Mouse (Mus musculus) lung, embryonic 14.5 days (tissue): Measurements from ENCODE around the gene Deup1. TPM values are rescaled to one million over a fixed set of nuclear protein-coding genes. Genes with fewer than 3 reads are reported as not detected.

Experiments used
- ATAC-seq: fragments of 200-750 bp; cut with Nextera tagmentation; 2 replicates; pipeline ENCODE4 v1.8.0; 2017; ENCODE audit warnings: mild to moderate bottlenecking, moderate TSS enrichment, moderate library complexity; ENCODE audit not compliant: insufficient read depth
- DNase-seq: peaks from one replicate; pipeline ENCODE4 v3.0.0-alpha.2; 2015
- H3K27ac ChIP-seq: fragments of 300-500 bp; sonication (generic); 2 replicates; pipeline ENCODE4 v1.5.1; 2014; ENCODE audit warnings: low read depth, mild to moderate bottlenecking, moderate library complexity
- H3K27me3 ChIP-seq: fragments of 300-500 bp; sonication (generic); 2 replicates; pipeline ENCODE4 v1.6.1; 2014; ENCODE audit warnings: low read length, control low read depth; ENCODE audit not compliant: insufficient read depth
- H3K36me3 ChIP-seq: fragments of 300-500 bp; sonication (generic); 2 replicates; pipeline ENCODE4 v1.6.1; 2014; ENCODE audit warnings: control low read depth; ENCODE audit not compliant: insufficient read depth
- H3K4me1 ChIP-seq: fragments of 300-500 bp; sonication (generic); 2 replicates; pipeline ENCODE4 v1.6.1; 2014; ENCODE audit warnings: antibody characterized with exemption, control low read depth; ENCODE audit not compliant: insufficient read depth
- H3K4me2 ChIP-seq: fragments of 300-500 bp; sonication (generic); 2 replicates; pipeline ENCODE4 v1.6.1; 2014; ENCODE audit warnings: mild to moderate bottlenecking
- H3K4me3 ChIP-seq: fragments of 300-500 bp; sonication (generic); 2 replicates; pipeline ENCODE4 v1.5.1; 2014; ENCODE audit warnings: low read depth, low read length
- H3K9ac ChIP-seq: fragments of 300-500 bp; sonication (generic); 2 replicates; pipeline ENCODE4 v1.6.1; 2014
- H3K9me3 ChIP-seq: fragments of 300-500 bp; sonication (generic); 2 replicates; pipeline ENCODE4 v1.6.1; 2016; ENCODE audit warnings: low read depth, low read length, control low read depth
- CTCF ChIP-seq: IDR thresholded peaks from 2 replicates; pipeline ENCODE4 v1.5.1; 2016; ENCODE audit warnings: antibody characterized with exemption, low read depth
- WGBS: fragments of 180-500 bp; shearing (Covaris S2); extraction: QIAGEN DNeasy Blood & Tissue Kit; methylation state at CpG from one replicate; pipeline ENCODE4 v1.1.7; 2014; 5-methylcytosine and 5-hydroxymethylcytosine counted together
- polyA plus RNA-seq: library from polyadenylated mRNA; unstranded; fragments of >200 nt; fragmentation: Nextera tagmentation; extraction: Ambion mirVana; gene quantifications from 2 replicates; pipeline ENCODE4 v1.2.1, GENCODE M21; 2014

Gene Deup1
- polyA plus RNA-seq, 1 experiment from 2014 or later, result 1.1 TPM

GRCm38 (mm10) chr9:15525246-15525645 is 102.5 kb downstream of the Deup1 start:
- DNase-seq, result peak; percentile 58
- H3K27me3 ChIP-seq, result no peaks in the 10 kb centered on the region
- peak; percentile 63 for ATAC-seq
- H3K9me3 ChIP-seq, result no peaks in the 10 kb centered on the region
- peaks cover 54% of the 10 kb centered on the region; the same call in 1 of the 2 replicates for H3K4me1 ChIP-seq
- no peak overlapping the region for H3K4me3 ChIP-seq
- TF ChIP-seq CTCF, result no peak
- H3K4me2 ChIP-seq, result peak overlapping the region; percentile 23
- WGBS, result 22% methylated on average over 8 of the region's 8 CpGs
- no peaks in the 10 kb centered on the region for H3K36me3 ChIP-seq
- no peak overlapping the region for H3K9ac ChIP-seq
- peak overlapping the region; percentile 60 for H3K27ac ChIP-seq

GRCm38 (mm10) chr9:15523646-15524045 is 104.1 kb downstream of the Deup1 start:
- no peaks in the 10 kb centered on the region for H3K9me3 ChIP-seq
- H3K4me2 ChIP-seq, result no peak overlapping the region
- WGBS, result 85% methylated on average over 6 of the region's 6 CpGs
- DNase-seq (no peak), ATAC-seq (no peak)
- no peak overlapping the region for H3K9ac ChIP-seq
- no peaks in the 10 kb centered on the region for H3K36me3 ChIP-seq
- no peaks in the 10 kb centered on the region for H3K27me3 ChIP-seq
- TF ChIP-seq CTCF, result no peak
- H3K4me1 ChIP-seq, result peaks cover 42% of the 10 kb centered on the region; the same call in 1 of the 2 replicates
- H3K4me3 ChIP-seq, result no peak overlapping the region
- H3K27ac ChIP-seq, result no peak overlapping the region

GRCm38 (mm10) chr9:15522887-15523286 is 104.8 kb downstream of the Deup1 start:
- H3K9ac ChIP-seq, result no peak overlapping the region
- peaks cover 35% of the 10 kb centered on the region; the same call in 1 of the 2 replicates for H3K4me1 ChIP-seq
- WGBS, result 53% methylated on average over 5 of the region's 5 CpGs

GRCm38 (mm10) chr9:15522348-15522747 is 105.4 kb downstream of the Deup1 start:
- Histone ChIP-seq H3K36me3 (no peaks in the 10 kb centered on the region), H3K4me2 (no peak overlapping the region), H3K27me3 (no peaks in the 10 kb centered on the region), H3K4me1 (peaks cover 29% of the 10 kb centered on the region; the same call in 1 of the 2 replicates), H3K9me3 (no peaks in the 10 kb centered on the region), H3K9ac (no peak overlapping the region), H3K4me3 (no peak overlapping the region), H3K27ac (no peak overlapping the region)
- WGBS, result 89% methylated on average over 10 of the region's 10 CpGs
- no peak for ATAC-seq
- TF ChIP-seq CTCF, result no peak
- DNase-seq, result no peak

More at GRCm38 (mm10) chr9:15522887-15523286, 104.8 kb downstream of the Deup1 start:
- no peak for DNase-seq
- H3K9me3 ChIP-seq, result no peaks in the 10 kb centered on the region
- no peak for TF ChIP-seq CTCF
- no peak for ATAC-seq
- no peak overlapping the region for H3K4me3 ChIP-seq
- H3K27ac ChIP-seq, result peak overlapping the region; percentile 32
- H3K4me2 ChIP-seq, result no peak overlapping the region
- no peaks in the 10 kb centered on the region for H3K27me3 ChIP-seq
- H3K36me3 ChIP-seq, result no peaks in the 10 kb centered on the region

- no peak overlapping the region for H3K4me2 ChIP-seq
- 76% methylated on average over 4 of the region's 4 CpGs for WGBS
- no peak overlapping the region for H3K9ac ChIP-seq
- ATAC-seq (no peak), DNase-seq (no peak)
- H3K27me3 ChIP-seq, result no peaks in the 10 kb centered on the region
- H3K9me3 ChIP-seq, result no peaks in the 10 kb centered on the region
- no peaks in the 10 kb centered on the region for H3K36me3 ChIP-seq
- no peak for TF ChIP-seq CTCF
- no peak overlapping the region for H3K27ac ChIP-seq
- no peaks in the 10 kb centered on the region for H3K4me1 ChIP-seq
- no peak overlapping the region for H3K4me3 ChIP-seq
These were observed 109.8 kb downstream of the Deup1 start for GRCm38 (mm10) chr9:15517979-15518378.

- no peak overlapping the region for H3K4me3 ChIP-seq
- no peaks in the 10 kb centered on the region for H3K27me3 ChIP-seq
- no peak for DNase-seq
- no peaks in the 10 kb centered on the region for H3K9me3 ChIP-seq
- no peak overlapping the region for H3K27ac ChIP-seq
- H3K36me3 ChIP-seq, result no peaks in the 10 kb centered on the region
- WGBS, result 72% methylated on average over 2 of the region's 2 CpGs
- no peak overlapping the region for H3K4me2 ChIP-seq
- H3K9ac ChIP-seq, result no peak overlapping the region
- no peak for ATAC-seq
- TF ChIP-seq CTCF, result no peak
- no peaks in the 10 kb centered on the region for H3K4me1 ChIP-seq
These were observed 111.7 kb downstream of the Deup1 start for GRCm38 (mm10) chr9:15516007-15516406.

GRCm38 (mm10) chr9:15512918-15513317 is 114.8 kb downstream of the Deup1 start:
- ATAC-seq, result peak; percentile 33; the same call in 1 of the 2 replicates

More at GRCm38 (mm10) chr9:15512918-15513317, 114.8 kb downstream of the Deup1 start:
- 32% methylated on average over 7 of the region's 7 CpGs for WGBS
- no peak overlapping the region for H3K4me2 ChIP-seq
- H3K4me3 ChIP-seq, result no peak overlapping the region
- TF ChIP-seq CTCF, result no peak
- H3K27me3 ChIP-seq, result no peaks in the 10 kb centered on the region
- no peaks in the 10 kb centered on the region for H3K36me3 ChIP-seq
- no peak for DNase-seq
- H3K9ac ChIP-seq, result no peak overlapping the region
- H3K9me3 ChIP-seq, result no peaks in the 10 kb centered on the region
- H3K4me1 ChIP-seq, result peaks cover 3% of the 10 kb centered on the region
- peak overlapping the region; percentile 21; the same call in 1 of the 2 replicates for H3K27ac ChIP-seq
